Mouse (Mus musculus): ENCODE measurements around the gene Dhh. TPM values are rescaled to one million over a fixed set of nuclear protein-coding genes. Genes with fewer than 3 reads are reported as not detected.
A peak's percentile ranks its signal among the peaks of the same experiment; 100 is the strongest.

Gene Dhh
- total and polyA plus RNA-seq, 2 experiments from 2014 or later, result 1.7 to 4.8 TPM

GRCm38 (mm10) chr15:98867321-98867720 lies 31.0 kb downstream of the Dhh start:
- Histone ChIP-seq H3K4me2 (ENCODE audit: low read depth, low read length) (peak overlapping the region; percentile 98), H3K9me3 (replicated peaks; ENCODE audit: control insufficient read depth, low read length) (no peaks in the 10 kb centered on the region), H3K4me3 (ENCODE audit: low read depth, low read length) (0 out of 2 replicates have a peak overlapping the region, but pooled peaks have one; percentile 99), H3K27ac (ENCODE audit: low read depth) (peak overlapping the region; percentile 99; the same call in 1 of the 2 replicates), H3K9ac (replicated peaks; ENCODE audit: low read depth, low read length) (no peak overlapping the region), H3K36me3 (replicated peaks; ENCODE audit: control insufficient read depth, insufficient read depth, low read length) (peaks cover 43% of the 10 kb centered on the region), H3K27me3 (ENCODE audit: control insufficient read depth, insufficient read depth, low read length) (no peaks in the 10 kb centered on the region), H3K4me1 (ENCODE audit: control insufficient read depth, insufficient read depth) (peaks cover 26% of the 10 kb centered on the region)
- 42% methylated on average over 6 of the region's 6 CpGs for WGBS
- TF ChIP-seq CTCF (IDR thresholded peaks at IDR 0.05; ENCODE audit: low read depth) (no peak), EP300 (IDR thresholded peaks at IDR 0.05; ENCODE audit: low read depth) (no peak)
- ATAC-seq (ENCODE audit: insufficient read depth, low read depth) (no peak), DNase-seq (ENCODE audit: low spot score) (peak; percentile 84)

GRCm38 (mm10) chr15:98866501-98866900 lies 31.8 kb downstream of the Dhh start:
- 71% methylated on average over 5 of the region's 5 CpGs for WGBS
- no peak overlapping the region for H3K9ac ChIP-seq (replicated peaks; ENCODE audit: low read depth, low read length)

GRCm38 (mm10) chr15:98865771-98866170 lies 32.6 kb downstream of the Dhh start:
- WGBS, result 95% methylated on average over 8 of the region's 8 CpGs
- Histone ChIP-seq H3K9ac (replicated peaks; ENCODE audit: low read depth, low read length) (no peak overlapping the region), H3K27me3 (ENCODE audit: control insufficient read depth, insufficient read depth, low read length) (no peaks in the 10 kb centered on the region), H3K36me3 (replicated peaks; ENCODE audit: control insufficient read depth, insufficient read depth, low read length) (peaks cover 58% of the 10 kb centered on the region), H3K9me3 (replicated peaks; ENCODE audit: control insufficient read depth, low read length) (no peaks in the 10 kb centered on the region), H3K4me1 (ENCODE audit: control insufficient read depth, insufficient read depth) (peaks cover 26% of the 10 kb centered on the region), H3K4me2 (ENCODE audit: low read depth, low read length) (no peak overlapping the region), H3K4me3 (ENCODE audit: low read depth, low read length) (no peak overlapping the region), H3K27ac (ENCODE audit: low read depth) (no peak overlapping the region)
- DNase-seq (ENCODE audit: low spot score) (no peak), ATAC-seq (ENCODE audit: insufficient read depth, low read depth) (no peak)
- TF ChIP-seq CTCF (IDR thresholded peaks at IDR 0.05; ENCODE audit: low read depth) (no peak), EP300 (IDR thresholded peaks at IDR 0.05; ENCODE audit: low read depth) (no peak)

More at GRCm38 (mm10) chr15:98866501-98866900, 31.8 kb downstream of the Dhh start:
- H3K4me2 ChIP-seq (ENCODE audit: low read depth, low read length), result no peak overlapping the region
- no peak for TF ChIP-seq CTCF (IDR thresholded peaks at IDR 0.05; ENCODE audit: low read depth)
- no peak for TF ChIP-seq EP300 (IDR thresholded peaks at IDR 0.05; ENCODE audit: low read depth)
- H3K4me1 ChIP-seq (ENCODE audit: control insufficient read depth, insufficient read depth), result peaks cover 26% of the 10 kb centered on the region
- no peaks in the 10 kb centered on the region for H3K9me3 ChIP-seq (replicated peaks; ENCODE audit: control insufficient read depth, low read length)
- no peaks in the 10 kb centered on the region for H3K27me3 ChIP-seq (ENCODE audit: control insufficient read depth, insufficient read depth, low read length)
- no peak for ATAC-seq (ENCODE audit: insufficient read depth, low read depth)
- no peak overlapping the region for H3K27ac ChIP-seq (ENCODE audit: low read depth)
- peaks cover 51% of the 10 kb centered on the region for H3K36me3 ChIP-seq (replicated peaks; ENCODE audit: control insufficient read depth, insufficient read depth, low read length)
- H3K4me3 ChIP-seq (ENCODE audit: low read depth, low read length), result no peak overlapping the region
- no peak for DNase-seq (ENCODE audit: low spot score)

GRCm38 (mm10) chr15:98864951-98865350 lies 33.4 kb downstream of the Dhh start:
- TF ChIP-seq EP300 (IDR thresholded peaks at IDR 0.05; ENCODE audit: low read depth), result no peak
- no peak for TF ChIP-seq CTCF (IDR thresholded peaks at IDR 0.05; ENCODE audit: low read depth)
- H3K27me3 ChIP-seq (ENCODE audit: control insufficient read depth, insufficient read depth, low read length), result no peaks in the 10 kb centered on the region
- DNase-seq (ENCODE audit: low spot score), result no peak
- WGBS, result 92% methylated on average over 6 of the region's 6 CpGs
- H3K36me3 ChIP-seq (replicated peaks; ENCODE audit: control insufficient read depth, insufficient read depth, low read length), result peaks cover 67% of the 10 kb centered on the region
- H3K9me3 ChIP-seq (replicated peaks; ENCODE audit: control insufficient read depth, low read length), result no peaks in the 10 kb centered on the region
- H3K9ac ChIP-seq (replicated peaks; ENCODE audit: low read depth, low read length), result no peak overlapping the region
- no peak overlapping the region for H3K4me3 ChIP-seq (ENCODE audit: low read depth, low read length)
- ATAC-seq (ENCODE audit: insufficient read depth, low read depth), result no peak
- H3K27ac ChIP-seq (ENCODE audit: low read depth), result no peak overlapping the region
- H3K4me1 ChIP-seq (ENCODE audit: control insufficient read depth, insufficient read depth), result peaks cover 26% of the 10 kb centered on the region
- H3K4me2 ChIP-seq (ENCODE audit: low read depth, low read length), result no peak overlapping the region

- TF ChIP-seq CTCF (IDR thresholded peaks at IDR 0.05; ENCODE audit: low read depth) (no peak), EP300 (IDR thresholded peaks at IDR 0.05; ENCODE audit: low read depth) (no peak)
- ATAC-seq (ENCODE audit: insufficient read depth, low read depth) (no peak), DNase-seq (ENCODE audit: low spot score) (no peak)
- H3K9me3 ChIP-seq (replicated peaks; ENCODE audit: control insufficient read depth, low read length), result no peaks in the 10 kb centered on the region
- H3K36me3 ChIP-seq (replicated peaks; ENCODE audit: control insufficient read depth, insufficient read depth, low read length), result peaks cover 81% of the 10 kb centered on the region
- H3K4me3 ChIP-seq (ENCODE audit: low read depth, low read length), result no peak overlapping the region
- no peak overlapping the region for H3K9ac ChIP-seq (replicated peaks; ENCODE audit: low read depth, low read length)
- H3K4me2 ChIP-seq (ENCODE audit: low read depth, low read length), result no peak overlapping the region
- 86% methylated on average over 12 of the region's 12 CpGs for WGBS
- no peak overlapping the region for H3K27ac ChIP-seq (ENCODE audit: low read depth)
- H3K4me1 ChIP-seq (ENCODE audit: control insufficient read depth, insufficient read depth), result peaks cover 11% of the 10 kb centered on the region
- H3K27me3 ChIP-seq (ENCODE audit: control insufficient read depth, insufficient read depth, low read length), result no peaks in the 10 kb centered on the region
Measured at GRCm38 (mm10) chr15:98863451-98863958, 34.8 kb downstream of the Dhh start.

All from heart, postnatal 0 days (tissue).